Mouse (Mus musculus) hindbrain, postnatal 0 days (tissue): ENCODE data around the gene Mpz. TPM values are rescaled to one million over a fixed set of nuclear protein-coding genes. Genes with fewer than 3 reads are reported as not detected.

ENCODE experiments used
- ATAC-seq: fragments of 200-750 bp; cut with Nextera tagmentation; 2 replicates; pipeline ENCODE4 v1.8.0; 2017; ENCODE audit warnings: mild to moderate bottlenecking, moderate TSS enrichment, moderate library complexity
- DNase-seq: peaks from one replicate; pipeline ENCODE4 v3.0.0-alpha.2; 2015; ENCODE audit warnings: low spot score
- H3K27ac ChIP-seq: fragments of 300-500 bp; sonication (generic); 2 replicates; pipeline ENCODE4 v1.5.1; 2014; ENCODE audit warnings: mild to moderate bottlenecking
- H3K27me3 ChIP-seq: fragments of 300-500 bp; sonication (generic); 2 replicates; pipeline ENCODE4 v1.6.1; 2014; ENCODE audit warnings: low read length, mixed read lengths; ENCODE audit not compliant: insufficient read depth
- H3K36me3 ChIP-seq: fragments of 300-500 bp; sonication (generic); 2 replicates; pipeline ENCODE4 v1.6.1; 2014; ENCODE audit warnings: low read length, mixed read lengths; ENCODE audit not compliant: insufficient read depth
- H3K4me1 ChIP-seq: fragments of 300-500 bp; sonication (generic); 2 replicates; pipeline ENCODE4 v1.6.1; 2014; ENCODE audit warnings: antibody characterized with exemption, low read length, mixed read lengths; ENCODE audit not compliant: insufficient read depth
- H3K4me2 ChIP-seq: fragments of 300-500 bp; sonication (generic); 2 replicates; pipeline ENCODE4 v1.6.1; 2014; ENCODE audit warnings: low read depth, mild to moderate bottlenecking, low read length, moderate library complexity, mixed read lengths
- H3K4me3 ChIP-seq: fragments of 300-500 bp; sonication (generic); 2 replicates; pipeline ENCODE4 v1.5.1; 2014; ENCODE audit warnings: low read length
- H3K9ac ChIP-seq: fragments of 300-500 bp; sonication (generic); replicated peaks from 2 replicates; pipeline ENCODE4 v1.6.1; 2014; ENCODE audit warnings: mild to moderate bottlenecking, low read length, moderate library complexity, mixed read lengths
- H3K9me3 ChIP-seq: fragments of 300-500 bp; sonication (generic); 2 replicates; pipeline ENCODE4 v1.6.1; 2016; ENCODE audit warnings: low read length, mixed read lengths
- CTCF ChIP-seq: IDR thresholded peaks from 2 replicates; pipeline ENCODE4 v1.5.1; 2016; ENCODE audit warnings: antibody characterized with exemption, control low read depth, low read depth
- WGBS: fragments of 180-500 bp; shearing (Covaris S2); extraction: QIAGEN DNeasy Blood & Tissue Kit; methylation state at CpG from one replicate; pipeline ENCODE4 v1.1.7; 2014; 5-methylcytosine and 5-hydroxymethylcytosine counted together
- polyA plus RNA-seq: library from polyadenylated mRNA; unstranded; fragments of >200 nt; fragmentation: Nextera tagmentation; extraction: Ambion mirVana; gene quantifications from 2 replicates; pipeline ENCODE4 v1.2.1, GENCODE M21; 2015
- total RNA-seq: library from RNA; depleted of rRNA; stranded (reverse); fragments of >200 nt; gene quantifications from 2 replicates; pipeline ENCODE4 v1.2.3, GENCODE M21; 2014

The Mpz gene
- total and polyA plus RNA-seq, 2 experiments from 2014 or later = 4.8 to 5.9 TPM

- DNase-seq (no peak), ATAC-seq (no peak)
- no peaks in the 10 kb centered on the region for H3K36me3 ChIP-seq
- peaks cover 6% of the 10 kb centered on the region; the same call in 1 of the 2 replicates for H3K4me1 ChIP-seq
- no peak overlapping the region for H3K4me2 ChIP-seq
- H3K9ac ChIP-seq = no peak overlapping the region
- H3K9me3 ChIP-seq = no peaks in the 10 kb centered on the region
- 87% methylated on average over 7 of the region's 7 CpGs for WGBS
- TF ChIP-seq CTCF = peak; percentile 33; the same call in 1 of the 2 replicates
- no peak overlapping the region for H3K4me3 ChIP-seq
- H3K27ac ChIP-seq = no peak overlapping the region
- no peaks in the 10 kb centered on the region for H3K27me3 ChIP-seq
Observed at GRCm38 (mm10) chr1:171184314-171184713, 33.8 kb downstream of the Mpz start.

DNA sequence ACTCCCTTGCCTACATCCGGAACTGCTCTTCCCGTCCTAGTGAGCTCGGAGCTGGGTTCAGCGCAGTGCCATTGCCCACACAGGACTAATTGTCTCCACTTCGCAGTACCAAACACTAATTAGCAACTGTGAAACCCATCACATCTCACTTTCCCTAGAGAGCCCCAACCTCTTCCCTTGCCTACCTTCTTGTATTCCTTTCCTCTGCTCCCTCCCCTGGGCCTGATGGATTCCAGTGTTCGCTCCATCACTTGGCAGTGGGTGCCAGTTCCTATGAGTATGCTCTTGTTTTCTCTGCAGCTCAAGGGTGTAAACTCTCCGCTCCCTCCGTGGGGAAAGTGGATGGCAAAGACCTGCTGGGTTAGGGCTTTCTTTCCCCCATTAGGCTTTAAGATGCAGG is 35.1 kb downstream of the Mpz start:
- no peaks in the 10 kb centered on the region for H3K27me3 ChIP-seq
- no peak overlapping the region for H3K27ac ChIP-seq
- no peaks in the 10 kb centered on the region for H3K36me3 ChIP-seq
- ATAC-seq (0 out of 2 replicates have a peak, but pooled peaks have one; percentile 33), DNase-seq (no peak)
- H3K4me1 ChIP-seq = peaks cover 6% of the 10 kb centered on the region; the same call in 1 of the 2 replicates
- 71% methylated on average over 8 of the region's 8 CpGs for WGBS
- no peaks in the 10 kb centered on the region for H3K9me3 ChIP-seq
- no peak for TF ChIP-seq CTCF
- no peak overlapping the region for H3K4me2 ChIP-seq
- H3K9ac ChIP-seq = no peak overlapping the region
- no peak overlapping the region for H3K4me3 ChIP-seq

DNA sequence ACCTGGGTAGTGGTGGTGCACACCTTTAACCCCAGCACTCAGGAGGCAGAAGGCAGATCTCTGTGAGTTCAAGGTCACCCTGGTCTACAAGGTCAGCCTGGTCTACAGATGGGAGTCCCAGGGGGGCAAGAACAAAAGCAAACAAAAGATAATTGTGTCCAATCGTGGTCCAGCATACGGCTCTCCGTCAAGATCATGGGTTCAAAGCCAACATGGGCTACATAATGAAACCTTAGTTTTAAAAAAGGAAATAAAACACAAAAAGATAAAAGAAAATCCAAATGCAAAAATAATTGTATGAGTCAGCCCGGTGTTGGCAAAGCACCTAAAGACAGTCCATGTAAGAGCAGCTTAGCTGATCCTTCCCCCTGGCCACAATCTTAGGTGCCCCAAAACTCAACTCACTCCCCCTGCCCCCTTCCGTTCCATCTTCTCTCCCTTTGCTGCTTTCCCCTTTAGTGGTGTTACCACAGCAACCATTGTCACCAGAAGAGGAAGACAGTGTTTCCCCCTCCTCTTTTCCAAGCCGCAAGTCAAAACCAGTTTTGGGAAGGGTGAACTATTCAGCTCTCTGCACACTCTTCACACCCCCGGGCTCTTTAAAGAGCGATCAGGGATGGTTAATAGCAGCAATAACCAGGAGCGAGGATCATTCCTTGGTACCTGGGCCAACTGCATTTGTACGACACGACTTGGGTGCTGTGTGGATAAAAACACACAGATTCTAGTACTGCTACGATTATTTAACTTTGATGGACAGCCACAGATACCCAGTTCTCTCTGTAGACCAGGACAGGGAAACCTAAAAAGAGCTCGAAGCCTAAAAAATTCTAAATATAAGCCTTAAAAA is 37.6 kb downstream of the Mpz start:
- peak; percentile 57 for ATAC-seq
- Histone ChIP-seq H3K36me3 (no peaks in the 10 kb centered on the region), H3K4me1 (peaks cover 6% of the 10 kb centered on the region), H3K27me3 (no peaks in the 10 kb centered on the region), H3K4me3 (no peak overlapping the region), H3K27ac (peak overlapping the region; percentile 16; the same call in 1 of the 2 replicates), H3K4me2 (0 out of 2 replicates have a peak overlapping the region, but pooled peaks have one; percentile 21), H3K9me3 (no peaks in the 10 kb centered on the region), H3K9ac (no peak overlapping the region)
- WGBS = 20% methylated on average over 13 of the region's 13 CpGs
- TF ChIP-seq CTCF = no peak
- peak; percentile 27 for DNase-seq

DNA sequence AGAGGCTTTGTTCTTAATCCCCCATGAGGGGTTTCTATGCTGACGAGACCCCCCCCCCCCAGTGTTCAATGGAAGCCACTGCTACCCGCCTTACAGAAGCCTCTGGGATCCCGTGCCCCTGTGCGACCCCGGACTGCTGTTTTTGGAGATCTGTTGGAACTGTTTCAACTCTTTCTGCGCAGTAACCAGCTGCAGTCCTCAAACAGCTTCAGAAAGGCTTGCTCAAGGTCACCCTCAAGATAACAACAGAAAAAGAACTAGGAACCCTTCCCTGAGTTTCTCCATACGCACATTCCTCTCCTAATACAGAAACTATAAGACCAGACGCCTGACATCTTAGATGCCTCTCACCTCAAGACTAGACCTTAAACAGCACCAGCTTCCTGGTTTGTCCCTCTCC is 38.5 kb downstream of the Mpz start:
- DNase-seq (no peak), ATAC-seq (no peak)
- TF ChIP-seq CTCF = no peak
- H3K27me3 ChIP-seq = no peaks in the 10 kb centered on the region
- no peak overlapping the region for H3K4me3 ChIP-seq
- H3K36me3 ChIP-seq = no peaks in the 10 kb centered on the region
- 12% methylated on average over 8 of the region's 8 CpGs for WGBS
- H3K27ac ChIP-seq = no peak overlapping the region
- H3K4me2 ChIP-seq = peak overlapping the region; percentile 9; the same call in 1 of the 2 replicates
- H3K4me1 ChIP-seq = peaks cover 6% of the 10 kb centered on the region
- H3K9me3 ChIP-seq = no peaks in the 10 kb centered on the region
- no peak overlapping the region for H3K9ac ChIP-seq

DNA sequence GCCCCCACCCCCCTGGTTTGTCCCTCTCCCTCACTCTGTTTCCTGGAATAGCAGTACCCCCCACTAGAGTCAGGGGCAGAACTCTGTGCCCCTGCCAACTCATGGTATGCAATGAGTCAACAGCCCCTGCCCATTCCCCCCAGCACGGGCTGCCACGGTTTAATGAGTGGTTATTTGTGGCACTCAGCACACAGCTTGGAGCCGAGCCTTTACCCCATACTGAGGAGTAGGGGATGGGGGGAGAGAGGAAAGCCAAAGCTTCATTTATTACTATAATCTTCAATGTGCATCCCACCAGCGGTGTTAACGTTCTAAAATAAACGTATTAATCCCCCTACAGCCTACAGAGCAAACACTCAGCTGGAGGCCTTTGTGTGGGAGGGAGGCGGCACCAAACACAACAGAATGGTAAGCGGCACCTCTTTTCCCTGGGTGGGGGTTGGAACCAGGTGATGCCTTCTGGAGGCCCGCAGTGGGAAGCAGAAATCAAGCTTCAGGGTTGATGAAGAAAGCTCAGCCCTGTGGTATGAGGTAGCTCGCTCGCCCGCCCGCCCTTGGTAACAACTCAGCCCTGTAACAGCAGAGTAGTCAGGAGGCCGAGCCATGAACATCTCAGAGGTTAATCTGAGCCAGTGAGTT is 39.1 kb downstream of the Mpz start:
- 31% methylated on average over 14 of the region's 14 CpGs for WGBS

DNA sequence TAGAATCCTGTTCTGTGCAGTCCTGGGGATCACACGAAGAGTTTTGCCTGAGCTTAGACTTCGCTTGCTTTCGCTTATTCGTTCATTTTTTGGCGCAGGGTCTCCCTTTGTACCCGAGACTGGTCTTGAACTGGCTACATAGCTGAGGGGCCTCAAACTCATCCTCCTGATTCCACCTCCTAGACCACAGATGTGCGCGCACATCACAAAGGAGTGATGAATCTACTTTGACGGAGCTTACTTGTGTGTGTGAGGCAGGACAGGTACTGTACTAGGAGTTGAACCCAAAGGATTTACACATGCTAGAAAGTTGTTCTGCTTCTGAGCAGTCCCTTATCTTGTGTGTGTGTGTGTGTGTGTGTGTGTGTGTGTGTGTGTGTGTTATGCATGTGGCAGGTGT is 40.3 kb downstream of the Mpz start:
- H3K9ac ChIP-seq = no peak overlapping the region
- no peaks in the 10 kb centered on the region for H3K36me3 ChIP-seq
- H3K4me3 ChIP-seq = no peak overlapping the region
- H3K4me1 ChIP-seq = peaks cover 8% of the 10 kb centered on the region
- no peak for DNase-seq
- WGBS = 94% methylated on average over 9 of the region's 9 CpGs
- H3K4me2 ChIP-seq = no peak overlapping the region
- no peaks in the 10 kb centered on the region for H3K9me3 ChIP-seq
- H3K27me3 ChIP-seq = peaks cover 4% of the 10 kb centered on the region; the same call in 1 of the 2 replicates
- no peak overlapping the region for H3K27ac ChIP-seq
- ATAC-seq = no peak
- no peak for TF ChIP-seq CTCF

More for the DNA sequence above, 39.1 kb downstream of the Mpz start:
- H3K4me3 ChIP-seq = no peak overlapping the region
- H3K36me3 ChIP-seq = no peaks in the 10 kb centered on the region
- TF ChIP-seq CTCF = no peak
- H3K9ac ChIP-seq = no peak overlapping the region
- peaks cover 7% of the 10 kb centered on the region for H3K4me1 ChIP-seq
- H3K27me3 ChIP-seq = no peaks in the 10 kb centered on the region
- no peak overlapping the region for H3K27ac ChIP-seq
- H3K9me3 ChIP-seq = no peaks in the 10 kb centered on the region
- ATAC-seq (no peak), DNase-seq (no peak)
- peak overlapping the region; percentile 9; the same call in 1 of the 2 replicates for H3K4me2 ChIP-seq
